In genomic region chr3:58881016-58881415, GRCm38 (mm10) we compare ENCODE assay signal across 20 mouse cellular contexts. TPM values are rescaled to one million over a fixed set of nuclear protein-coding genes. Genes with fewer than 3 reads are reported as not detected.
"Had no signal": no experiment of that assay in that cellular context is flagged by ENCODE, and none has a peak within 500 bp of the region (broad histone marks: within the 10 kb centered on the region; RNA-seq: fewer than 3 reads in every experiment).

No protein-coding gene starts in this region.

- H3K27ac ChIP-seq: layer of hippocampus, adult 2 months; limb, embryonic 12.5 days; liver, embryonic 13.5 days; lung, embryonic 15.5 days; macrophage; neural tube, embryonic 12.5 days; stomach, postnatal 0 days had no signal

- DNase-seq: kidney, postnatal 10 days; kidney, postnatal 4 days; liver; liver, embryonic 13.5 days; liver, postnatal 0 days; lung, postnatal 14 days; midbrain, embryonic 14.5 days; right cerebral cortex, adult 18-20 months; right cerebral cortex, postnatal 25 days; thymus, postnatal 14 days had no signal

- H3K9ac ChIP-seq: limb, embryonic 12.5 days; liver, embryonic 13.5 days; liver, postnatal 0 days; lung, embryonic 15.5 days; neural tube, embryonic 12.5 days had no signal

- H3K4me2 ChIP-seq: limb, embryonic 12.5 days; liver, embryonic 13.5 days; lung, embryonic 15.5 days; neural tube, embryonic 12.5 days had no signal

- H3K27me3 ChIP-seq: limb, embryonic 12.5 days; liver, embryonic 13.5 days; lung, embryonic 15.5 days; megakaryocyte, embryonic 14.5 days; neural tube, embryonic 12.5 days had no signal

- H3K4me3 ChIP-seq: layer of hippocampus, adult 2 months; limb, embryonic 12.5 days; liver, embryonic 13.5 days; lung, embryonic 15.5 days; megakaryocyte, embryonic 14.5 days; myocyte; neural tube, embryonic 12.5 days had no signal

- H3K4me1 ChIP-seq: limb, embryonic 12.5 days; liver, embryonic 13.5 days; lung, embryonic 15.5 days had no signal

- ATAC-seq: liver, postnatal 0 days had no signal

- H3K9me3 ChIP-seq: limb, embryonic 12.5 days; liver, embryonic 13.5 days; lung, embryonic 15.5 days; megakaryocyte, embryonic 14.5 days; neural tube, embryonic 12.5 days had no signal

- H3K36me3 ChIP-seq: limb, embryonic 12.5 days; liver, embryonic 13.5 days; lung, embryonic 15.5 days; neural tube, embryonic 12.5 days had no signal

RNA-seq across cellular contexts. Expression of gene Clrn1, which starts 4.1 kb away (rescaled TPM):
- polyA plus RNA-seq: liver, embryonic 13.5 days; liver, postnatal 0 days; macrophage; myocyte; small intestine, adult 2 months; stomach, postnatal 0 days had no signal

RNA-seq across cellular contexts. Expression of gene Mindy4b-ps, which starts 58.9 kb away (rescaled TPM):
- polyA plus RNA-seq: kidney, embryonic 14.5 days; liver, embryonic 13.5 days; liver, postnatal 0 days; lung, embryonic 15.5 days; macrophage; midbrain, embryonic 14.5 days; myocyte; neural tube, embryonic 12.5 days; small intestine, adult 2 months; stomach, postnatal 0 days had no signal
